Mouse (Mus musculus): ENCODE results near the gene Alkbh6. TPM values are rescaled to one million over a fixed set of nuclear protein-coding genes. Genes with fewer than 3 reads are reported as not detected.

Alkbh6 gene
- total and polyA plus RNA-seq, 2 experiments, result 15.0 to 51.4 TPM

DNA sequence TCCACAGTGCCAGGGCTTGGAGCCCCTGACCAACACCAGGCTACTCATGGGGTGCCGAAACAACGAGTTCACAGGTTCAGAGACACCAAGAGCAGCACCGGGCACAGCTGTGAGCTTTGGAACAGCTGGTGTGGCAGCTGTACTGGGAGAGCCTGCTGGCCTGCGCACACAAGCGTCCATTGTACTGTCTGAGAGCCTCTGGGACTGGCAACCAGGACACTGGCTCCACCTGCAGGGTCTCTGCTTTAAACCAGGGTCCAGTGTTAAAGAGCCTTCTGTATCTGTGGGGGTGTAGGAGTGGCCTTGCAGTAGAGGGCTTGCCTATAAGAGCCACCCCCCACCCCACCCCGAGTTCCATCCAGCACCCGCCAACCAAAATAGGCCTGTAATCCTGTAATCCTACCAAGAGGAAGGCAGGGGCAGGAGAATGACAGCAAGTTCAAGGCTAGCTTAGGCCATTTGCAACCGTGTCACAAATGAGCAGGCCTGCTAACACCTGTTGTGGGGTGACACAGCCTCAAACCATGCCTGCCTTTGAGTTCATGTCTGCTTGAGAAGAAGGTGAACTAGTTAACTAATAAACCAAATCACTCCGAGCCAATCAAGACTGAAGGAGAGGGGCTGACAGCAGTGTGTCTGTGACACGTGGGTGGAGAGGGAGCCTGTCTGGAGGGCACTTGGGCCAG, 18.7 kb upstream of the Alkbh6 start:
- Histone ChIP-seq H3K27me3 (ENCODE audit: control insufficient read depth, insufficient read depth, low read length) (no peaks in the 10 kb centered on the region; the same call in none of the 2 replicates), H3K4me1 (ENCODE audit: control insufficient read depth, insufficient read depth, low read length) (no peaks in the 10 kb centered on the region), H3K4me3 (ENCODE audit: insufficient read depth, low read depth, low read length) (no peak overlapping the region), H3K36me3 (ENCODE audit: control insufficient read depth, insufficient read depth, low read length) (no peaks in the 10 kb centered on the region), H3K79me2 (ENCODE audit: control insufficient read depth, insufficient read depth, low read length) (no peaks in the 10 kb centered on the region), H3K9ac (ENCODE audit: low read depth, low read length) (no peak overlapping the region), H3K27ac (replicated peaks; ENCODE audit: insufficient read depth, low read depth, low read length) (no peak overlapping the region)
- TF ChIP-seq POLR2A (IDR thresholded peaks at IDR 0.05; ENCODE audit: extremely low read depth, insufficient read depth, low read length) (no peak), CTCF (IDR thresholded peaks at IDR 0.05; ENCODE audit: low read depth, low read length) (no peak)
- no peak for DNase-seq (ENCODE audit: extremely low read depth, low read depth, low spot score)
- 76% methylated on average over 10 of the region's 10 CpGs for WGBS

DNA sequence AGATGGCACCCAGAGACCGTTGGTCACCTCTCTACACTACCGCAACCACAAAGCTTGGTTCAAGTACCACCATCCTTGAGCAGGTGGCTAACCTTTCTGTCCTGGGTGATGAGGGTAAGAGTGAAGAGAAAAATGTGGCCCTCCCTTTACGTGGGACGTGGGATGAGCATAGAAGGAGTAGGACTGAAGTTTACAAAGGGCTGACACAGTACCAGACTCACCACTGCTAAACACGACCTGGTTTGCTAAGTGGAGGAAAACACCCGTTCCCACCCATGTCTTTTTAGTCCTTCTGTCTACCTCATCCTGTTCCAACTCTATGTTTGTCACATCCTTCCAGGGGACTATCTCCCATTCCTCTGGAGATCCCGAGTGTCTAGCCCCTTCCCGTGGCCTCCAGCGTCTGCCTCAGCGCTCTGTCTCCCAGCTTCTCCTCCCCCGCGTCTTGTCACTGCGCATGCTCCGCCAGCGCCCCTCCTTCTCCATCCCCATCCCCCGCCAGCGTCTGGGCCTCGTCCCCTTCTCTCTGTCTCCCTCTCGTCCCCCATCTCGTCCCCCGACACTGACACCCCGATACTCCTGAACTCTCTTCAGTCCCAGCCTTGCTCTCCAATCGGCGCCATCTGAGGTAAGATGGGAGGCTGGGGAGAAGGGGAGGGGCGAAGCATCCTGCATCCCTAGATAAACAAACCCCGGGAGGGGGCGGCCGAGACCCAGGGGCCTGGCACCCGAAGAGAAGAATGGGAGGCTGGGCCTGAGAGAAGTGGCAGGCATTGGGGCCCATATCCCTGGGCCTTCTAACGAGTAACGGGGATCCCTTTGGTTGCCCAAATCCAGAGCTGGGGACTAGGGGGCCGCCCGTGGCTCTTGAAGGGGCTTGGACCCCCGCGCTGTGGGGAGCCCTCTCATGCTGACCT, 17.0 kb upstream of the Alkbh6 start, which contains the start of gene Clip3:
Clip3 (plus strand) TSS at position 514 of the 917 bp plus-strand sequence.
- Histone ChIP-seq H3K36me3 (ENCODE audit: control insufficient read depth, insufficient read depth, low read length) (no peaks in the 10 kb centered on the region), H3K4me1 (ENCODE audit: control insufficient read depth, insufficient read depth, low read length) (no peaks in the 10 kb centered on the region), H3K4me3 (ENCODE audit: insufficient read depth, low read depth, low read length) (peak within 1 kb of the TSS; percentile 58), H3K9ac (ENCODE audit: low read depth, low read length) (no peak within 1 kb of the TSS; the same call in 1 of the 2 replicates), H3K79me2 (ENCODE audit: control insufficient read depth, insufficient read depth, low read length) (no peaks in the 10 kb centered on the region), H3K27me3 (ENCODE audit: control insufficient read depth, insufficient read depth, low read length) (no peaks in the 10 kb centered on the region; the same call in none of the 2 replicates), H3K27ac (replicated peaks; ENCODE audit: insufficient read depth, low read depth, low read length) (no peak within 1 kb of the TSS)
- no peak for DNase-seq (ENCODE audit: extremely low read depth, low read depth, low spot score)
- TF ChIP-seq CTCF (IDR thresholded peaks at IDR 0.05; ENCODE audit: low read depth, low read length) (no peak), POLR2A (IDR thresholded peaks at IDR 0.05; ENCODE audit: extremely low read depth, insufficient read depth, low read length) (no peak)
- 18% methylated on average over 35 of the region's 35 CpGs for WGBS

DNA sequence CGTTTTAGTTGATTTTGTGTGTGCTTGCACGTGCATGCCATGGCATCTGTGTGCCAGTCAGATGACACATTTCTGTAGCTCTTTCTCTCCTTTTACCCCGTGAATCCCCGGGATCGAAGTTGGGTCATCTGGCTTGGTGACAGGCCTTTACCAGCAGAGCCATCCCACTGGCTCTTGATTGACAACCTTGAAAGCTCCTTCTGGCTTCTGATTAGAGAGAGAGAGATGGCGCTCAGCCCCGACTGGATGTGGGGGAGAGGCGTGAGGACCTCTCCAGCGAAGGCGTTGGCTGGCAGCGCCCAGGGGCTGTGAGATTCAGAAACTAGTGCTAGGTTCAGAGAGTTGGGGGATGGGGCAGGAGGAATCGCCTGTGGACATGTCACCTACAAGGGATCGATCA, 14.7 kb upstream of the Alkbh6 start:
- DNase-seq (ENCODE audit: extremely low read depth, low read depth, low spot score), result no peak
- Histone ChIP-seq H3K79me2 (ENCODE audit: control insufficient read depth, insufficient read depth, low read length) (no peaks in the 10 kb centered on the region), H3K27me3 (ENCODE audit: control insufficient read depth, insufficient read depth, low read length) (no peaks in the 10 kb centered on the region; the same call in none of the 2 replicates), H3K27ac (replicated peaks; ENCODE audit: insufficient read depth, low read depth, low read length) (no peak overlapping the region), H3K4me3 (ENCODE audit: insufficient read depth, low read depth, low read length) (no peak overlapping the region), H3K4me1 (ENCODE audit: control insufficient read depth, insufficient read depth, low read length) (no peaks in the 10 kb centered on the region), H3K36me3 (ENCODE audit: control insufficient read depth, insufficient read depth, low read length) (no peaks in the 10 kb centered on the region), H3K9ac (ENCODE audit: low read depth, low read length) (no peak overlapping the region)
- WGBS, result 83% methylated on average over 13 of the region's 13 CpGs
- TF ChIP-seq CTCF (IDR thresholded peaks at IDR 0.05; ENCODE audit: low read depth, low read length), result no peak
- TF ChIP-seq POLR2A (IDR thresholded peaks at IDR 0.05; ENCODE audit: extremely low read depth, insufficient read depth, low read length), result no peak

DNA sequence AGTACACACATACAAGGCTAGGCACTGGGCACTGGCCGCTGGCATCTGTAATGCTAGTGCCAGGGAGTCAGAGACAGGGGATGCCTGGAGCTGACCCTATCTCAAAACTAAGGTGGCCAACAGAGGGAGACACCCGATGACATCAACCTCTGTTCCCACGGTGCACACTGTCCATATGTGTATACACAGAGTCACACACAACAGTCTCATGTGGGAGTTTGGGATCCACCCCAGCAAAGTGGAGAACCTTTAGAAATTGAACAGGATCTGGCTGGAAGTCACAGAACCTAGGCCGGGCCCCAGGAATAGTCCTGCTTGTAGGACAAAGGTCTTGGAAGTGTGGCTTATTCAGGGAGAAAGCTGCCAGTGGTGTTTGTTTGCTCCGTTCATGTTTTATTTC, 14.2 kb upstream of the Alkbh6 start:
- no peak for TF ChIP-seq POLR2A (IDR thresholded peaks at IDR 0.05; ENCODE audit: extremely low read depth, insufficient read depth, low read length)
- no peak for TF ChIP-seq CTCF (IDR thresholded peaks at IDR 0.05; ENCODE audit: low read depth, low read length)
- H3K4me1 ChIP-seq (ENCODE audit: control insufficient read depth, insufficient read depth, low read length), result no peaks in the 10 kb centered on the region
- WGBS, result 72% methylated on average over 5 of the region's 5 CpGs
- no peaks in the 10 kb centered on the region for H3K79me2 ChIP-seq (ENCODE audit: control insufficient read depth, insufficient read depth, low read length)
- no peaks in the 10 kb centered on the region for H3K36me3 ChIP-seq (ENCODE audit: control insufficient read depth, insufficient read depth, low read length)
- H3K4me3 ChIP-seq (ENCODE audit: insufficient read depth, low read depth, low read length), result no peak overlapping the region
- no peaks in the 10 kb centered on the region; the same call in none of the 2 replicates for H3K27me3 ChIP-seq (ENCODE audit: control insufficient read depth, insufficient read depth, low read length)
- no peak overlapping the region for H3K9ac ChIP-seq (ENCODE audit: low read depth, low read length)
- no peak overlapping the region for H3K27ac ChIP-seq (replicated peaks; ENCODE audit: insufficient read depth, low read depth, low read length)
- DNase-seq (ENCODE audit: extremely low read depth, low read depth, low spot score), result no peak

DNA sequence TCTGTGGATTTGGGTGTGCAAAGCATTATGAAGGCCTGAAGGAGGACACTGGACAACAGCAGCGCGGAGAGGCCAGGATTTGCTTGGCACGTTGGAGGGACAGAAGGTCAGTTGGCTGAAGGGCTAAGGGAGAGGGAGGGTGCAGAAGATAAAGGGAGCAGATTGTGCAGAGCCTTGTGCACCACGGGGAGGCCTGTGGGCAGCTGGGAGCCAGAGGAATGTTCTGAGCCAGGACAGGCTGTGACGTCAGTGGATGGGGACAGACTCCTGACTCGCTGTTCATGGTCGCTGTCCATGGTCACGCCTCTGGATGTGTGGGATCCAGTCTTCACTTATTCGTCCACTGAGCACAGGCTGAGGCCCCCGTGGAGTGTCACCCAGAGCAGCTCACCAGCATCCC, 13.4 kb upstream of the Alkbh6 start:
- Histone ChIP-seq H3K27me3 (ENCODE audit: control insufficient read depth, insufficient read depth, low read length) (no peaks in the 10 kb centered on the region; the same call in none of the 2 replicates), H3K79me2 (ENCODE audit: control insufficient read depth, insufficient read depth, low read length) (no peaks in the 10 kb centered on the region), H3K9ac (ENCODE audit: low read depth, low read length) (no peak overlapping the region), H3K27ac (replicated peaks; ENCODE audit: insufficient read depth, low read depth, low read length) (no peak overlapping the region), H3K36me3 (ENCODE audit: control insufficient read depth, insufficient read depth, low read length) (no peaks in the 10 kb centered on the region), H3K4me3 (ENCODE audit: insufficient read depth, low read depth, low read length) (no peak overlapping the region), H3K4me1 (ENCODE audit: control insufficient read depth, insufficient read depth, low read length) (no peaks in the 10 kb centered on the region)
- WGBS, result 45% methylated on average over 10 of the region's 10 CpGs
- TF ChIP-seq CTCF (IDR thresholded peaks at IDR 0.05; ENCODE audit: low read depth, low read length), result no peak
- DNase-seq (ENCODE audit: extremely low read depth, low read depth, low spot score), result peak; percentile 20
